Mouse (Mus musculus) MEL (cell line): ENCODE data around the gene Spi1.

Experiments used
- ETS1 ChIP-seq: IDR thresholded peaks from 2 replicates; pipeline ENCODE4 v1.6.1; 2012; ENCODE audit warnings: low read depth, mild to moderate bottlenecking, inconsistent platforms, low read length, improper control_type of control experiment, moderate library complexity
- GABPA ChIP-seq: IDR thresholded peaks from 2 replicates; pipeline ENCODE4 v1.6.1; 2012; ENCODE audit warnings: low read depth, mild to moderate bottlenecking, inconsistent platforms, low read length, improper control_type of control experiment, moderate library complexity
- GATA1 ChIP-seq: IDR thresholded peaks from 2 replicates; pipeline ENCODE4 v1.6.1; 2011; ENCODE audit warnings: low read depth, low read length, improper control_type of control experiment
- POLR2A ChIP-seq, 2 experiments: IDR thresholded peaks; 2 replicates each; pipeline ENCODE4 v1.6.1; 2011 to 2012; ENCODE audit warnings: low read length in 2 of 2, mild to moderate bottlenecking in 2 of 2, control low read depth in 1 of 2, improper control_type of control experiment in 1 of 2, low read depth in 1 of 2, moderate library complexity in 1 of 2; ENCODE audit not compliant: control insufficient read depth in 1 of 2, insufficient read depth in 1 of 2, poor library complexity in 1 of 2
- SMC3 ChIP-seq: IDR thresholded peaks from 2 replicates; pipeline ENCODE4 v1.6.1; 2011; ENCODE audit warnings: low read depth, low read length, improper control_type of control experiment
- ZKSCAN1 ChIP-seq: IDR thresholded peaks from 2 replicates; pipeline ENCODE4 v1.6.1; 2012; ENCODE audit warnings: low read depth, mild to moderate bottlenecking, inconsistent platforms, low read length, improper control_type of control experiment, moderate library complexity

DNA sequence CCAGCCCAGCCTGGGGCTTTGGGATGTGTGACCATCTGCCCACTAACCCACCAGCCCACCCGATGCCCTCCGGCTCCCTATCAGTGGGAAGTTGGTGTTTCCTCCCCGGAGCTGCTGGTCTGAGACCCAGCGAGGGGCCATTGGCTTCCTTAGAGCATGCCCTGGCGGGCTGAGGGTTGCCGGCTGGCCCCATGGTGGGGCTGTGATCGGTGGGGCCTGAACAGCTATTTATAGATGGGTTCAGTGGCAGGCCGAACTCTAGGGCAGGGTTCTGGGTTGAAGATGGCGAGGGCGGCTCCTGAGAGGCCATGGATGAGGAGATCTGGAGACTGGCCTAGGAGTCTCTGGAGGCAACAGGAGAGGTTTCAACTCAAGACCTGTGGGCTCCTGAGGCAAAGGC, 14.8 kb downstream of the Spi1 start:
- TF ChIP-seq ETS1 (no peak), GABPA (no peak), POLR2A (IDR thresholded peaks at IDR 0.05; ENCODE audit: control insufficient read depth in 1 of 2, insufficient read depth in 1 of 2, low read depth in 1 of 2, low read length in 2 of 2, poor library complexity in 1 of 2) (no peak), ZKSCAN1 (no peak), GATA1 (no peak), SMC3 (no peak)
